Mouse (Mus musculus) mesoderm, embryonic 11.5 days (tissue): ENCODE measurements at regions not wholly inside any gene's neighbourhood (a gene's known extent, or its start where the extent isn't known, plus 50 kb on each side); places are given as distances from the start of the nearest gene placed in this dataset.

ENCODE experiments used
- DNase-seq: peaks from one replicate; pipeline ENCODE4 v3.0.0-alpha.2; 2012; ENCODE audit warnings: low read depth, low spot score

DNA sequence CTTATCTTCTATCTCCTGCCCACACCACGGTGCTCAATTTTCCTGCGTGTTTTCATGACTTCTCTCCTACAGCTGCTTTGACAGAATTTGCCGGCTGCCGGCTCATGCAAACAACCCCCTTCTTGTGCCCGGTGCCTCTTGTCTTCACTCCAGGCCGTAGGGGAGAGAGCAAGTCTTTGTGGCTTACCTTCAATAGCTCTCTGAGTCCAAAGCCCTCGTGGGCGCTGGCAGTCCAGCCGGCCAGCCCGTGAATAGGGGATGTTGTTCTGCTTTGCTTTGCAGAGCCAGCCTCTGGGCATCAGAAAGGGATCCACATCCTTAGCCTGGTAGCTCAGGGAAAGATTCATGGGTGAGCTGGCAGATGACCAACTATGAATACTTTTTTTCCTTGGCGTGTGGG lies 173.9 kb downstream of the Gsdmc2 start:
- DNase-seq = no peak

DNA sequence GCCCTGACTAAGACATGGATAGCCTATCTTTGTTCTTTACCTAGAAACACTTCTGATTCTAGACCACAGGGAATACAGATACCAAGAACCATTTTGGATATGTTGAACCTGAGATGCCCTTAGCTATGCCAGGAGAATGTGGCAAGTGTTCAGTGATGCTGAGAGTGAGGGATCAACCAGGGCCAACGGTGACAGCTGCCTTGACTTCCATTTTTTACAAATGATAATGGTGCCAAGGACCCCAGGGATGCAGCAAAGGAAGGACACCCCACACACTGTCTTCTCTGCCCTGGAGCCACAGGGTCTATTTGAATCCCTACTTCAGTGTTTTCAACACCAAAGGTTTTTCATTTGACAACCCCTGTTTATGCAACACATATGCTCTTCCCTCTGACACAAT lies 174.4 kb downstream of the Gsdmc2 start:
- DNase-seq = no peak

DNA sequence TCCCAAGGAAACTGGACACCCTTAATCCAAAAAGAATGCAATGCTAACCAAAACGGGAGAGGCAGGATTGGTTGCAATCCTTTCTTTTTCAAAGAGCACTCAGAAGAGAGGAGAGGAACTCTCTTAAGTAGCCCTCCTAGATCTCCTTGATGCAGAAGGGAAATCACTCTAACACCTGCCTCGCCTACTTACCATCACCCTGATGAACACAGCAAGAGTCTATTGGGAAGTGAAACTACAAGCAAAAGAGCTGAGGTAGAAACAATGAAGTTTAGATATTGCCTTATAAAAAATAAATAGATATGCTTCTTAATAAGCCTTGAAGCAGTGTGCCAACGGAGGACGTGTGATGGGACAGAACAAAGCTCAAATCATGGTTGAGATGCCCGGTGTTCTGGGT lies 177.4 kb downstream of the Gsdmc2 start:
- no peak for DNase-seq

DNA sequence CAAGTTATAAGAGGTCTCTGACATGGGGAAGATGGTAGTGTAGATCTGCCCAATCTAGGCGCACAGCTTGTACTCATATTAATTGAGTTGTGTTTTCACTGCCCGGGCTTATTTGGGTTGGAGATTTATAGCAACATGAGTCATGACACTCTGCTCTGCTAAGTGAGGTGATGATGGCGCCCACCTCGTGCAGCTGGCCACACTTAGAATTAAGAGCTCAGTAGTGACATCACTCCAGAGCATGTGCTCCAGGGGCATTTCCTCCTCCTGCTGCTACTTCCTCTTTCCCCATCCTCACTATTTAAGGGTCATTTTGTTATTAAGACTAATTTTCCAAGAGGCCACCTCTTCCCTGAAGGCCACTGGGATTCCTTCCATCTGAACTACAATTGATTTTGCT lies 179.5 kb downstream of the Gsdmc2 start:
- DNase-seq = no peak

DNA sequence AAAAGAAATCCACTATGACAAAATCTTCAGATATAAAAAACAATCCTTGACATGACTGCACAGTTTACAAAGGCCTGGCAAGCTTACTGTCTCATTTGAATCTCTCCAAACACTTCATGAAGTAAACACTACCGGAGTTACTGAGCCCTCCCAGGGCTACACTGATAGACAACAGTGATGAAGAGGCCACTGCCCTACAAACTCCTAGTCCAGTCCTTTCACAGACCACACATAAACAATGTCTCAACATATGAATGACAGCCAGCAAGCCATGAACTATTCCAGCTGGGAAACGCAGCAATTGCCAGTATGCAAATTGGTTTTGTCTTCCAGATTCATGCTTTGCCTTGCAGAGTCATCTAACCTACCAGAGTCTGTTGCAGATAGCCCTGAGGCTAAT lies 180.1 kb downstream of the Gsdmc2 start:
- DNase-seq = no peak

DNA sequence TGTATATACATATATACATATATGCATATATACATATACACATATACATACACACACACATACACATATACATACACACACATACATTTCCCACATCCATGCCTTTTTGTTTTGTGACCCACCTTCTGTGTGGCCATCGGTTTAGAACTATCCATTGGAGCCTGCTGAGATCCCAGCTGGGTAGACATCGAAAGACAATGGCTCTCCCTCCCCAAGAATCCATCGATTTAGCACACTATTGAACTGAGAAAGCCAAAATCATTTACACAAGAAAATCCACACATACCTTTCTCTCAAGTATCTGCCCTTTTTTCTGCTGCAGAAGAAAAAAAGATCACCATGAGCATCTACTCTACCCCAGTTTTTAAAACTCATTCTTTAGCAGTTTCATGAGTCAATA lies 182.8 kb downstream of the Gsdmc2 start:
- no peak for DNase-seq

DNA sequence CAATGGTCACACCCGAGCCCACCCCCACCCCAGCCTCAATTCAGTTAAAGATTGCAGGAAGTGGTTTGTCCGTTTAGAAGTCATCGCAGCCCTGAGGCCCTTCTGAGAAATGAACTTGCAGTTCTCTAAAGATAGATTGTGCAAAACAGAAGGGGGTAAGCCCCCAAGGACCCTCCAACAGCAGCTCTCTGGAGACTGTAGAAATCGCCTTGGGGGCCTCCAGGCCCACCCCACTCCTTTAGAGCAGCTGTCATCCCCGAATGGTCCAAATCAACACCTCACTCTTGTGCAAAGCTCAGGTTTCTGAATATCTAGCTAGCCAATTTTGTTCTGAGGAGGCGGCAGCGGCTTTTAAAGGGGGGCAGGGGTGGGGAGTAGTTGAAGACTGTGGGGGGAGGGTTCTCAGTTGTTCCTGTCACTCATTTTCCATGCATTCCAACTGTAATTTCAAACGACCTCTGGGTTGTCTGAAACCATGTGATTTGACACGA lies 186.9 kb downstream of the Gsdmc2 start:
- DNase-seq = peak; percentile 49

DNA sequence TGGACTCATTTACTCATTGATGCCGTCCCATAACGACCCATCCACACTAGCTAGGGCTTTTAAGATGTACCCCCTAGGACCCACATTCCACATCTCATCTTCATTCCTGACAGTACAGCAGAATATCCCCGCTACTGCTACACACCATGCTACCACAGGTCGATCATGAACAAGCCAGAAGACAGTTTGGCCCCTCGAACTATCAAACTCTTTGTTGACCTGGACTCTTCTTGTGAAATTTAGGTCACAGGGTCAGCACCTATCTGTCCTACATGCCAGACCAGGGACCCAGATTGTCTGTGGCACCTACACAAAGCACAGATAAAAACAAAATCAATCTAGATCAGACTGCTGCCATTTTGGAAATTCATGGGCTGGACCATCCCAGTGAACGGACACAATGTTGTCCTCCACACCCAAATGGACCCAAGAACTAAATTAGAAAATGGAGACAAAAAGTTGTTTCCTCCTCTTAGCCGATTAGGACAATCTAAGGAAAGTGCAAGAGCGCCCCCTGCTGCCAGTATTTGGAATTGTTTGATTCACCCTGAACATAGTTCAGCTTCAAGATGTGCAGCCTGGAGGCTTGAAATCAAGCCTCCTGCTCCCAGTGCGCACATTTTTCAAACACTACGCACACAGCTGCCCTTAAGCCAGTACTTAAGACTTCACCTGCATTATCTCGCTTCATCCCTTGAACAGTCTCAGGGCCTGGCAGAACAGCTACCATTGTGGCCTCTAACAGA lies 192.6 kb downstream of the Gsdmc2 start:
- DNase-seq = peak; percentile 73

DNA sequence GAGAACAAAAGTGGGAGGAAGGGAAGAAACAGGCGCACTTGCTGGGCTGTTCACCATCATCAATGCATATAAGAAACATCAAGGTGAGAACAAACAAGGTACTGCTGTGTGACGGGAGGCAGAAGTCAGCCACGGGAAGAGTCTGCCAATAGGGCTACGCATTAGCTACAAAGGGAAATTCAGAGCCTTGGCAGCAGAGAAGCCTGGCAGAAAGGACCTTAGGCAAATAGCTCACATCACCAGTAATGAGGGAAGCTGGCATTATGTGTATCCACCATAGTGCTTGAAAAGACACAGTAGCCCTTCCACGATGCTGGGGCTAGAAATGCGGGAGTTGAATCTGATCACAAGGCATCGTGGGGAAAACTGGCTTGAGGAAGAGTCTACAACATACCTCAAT lies 193.9 kb downstream of the Gsdmc2 start:
- DNase-seq = no peak

DNA sequence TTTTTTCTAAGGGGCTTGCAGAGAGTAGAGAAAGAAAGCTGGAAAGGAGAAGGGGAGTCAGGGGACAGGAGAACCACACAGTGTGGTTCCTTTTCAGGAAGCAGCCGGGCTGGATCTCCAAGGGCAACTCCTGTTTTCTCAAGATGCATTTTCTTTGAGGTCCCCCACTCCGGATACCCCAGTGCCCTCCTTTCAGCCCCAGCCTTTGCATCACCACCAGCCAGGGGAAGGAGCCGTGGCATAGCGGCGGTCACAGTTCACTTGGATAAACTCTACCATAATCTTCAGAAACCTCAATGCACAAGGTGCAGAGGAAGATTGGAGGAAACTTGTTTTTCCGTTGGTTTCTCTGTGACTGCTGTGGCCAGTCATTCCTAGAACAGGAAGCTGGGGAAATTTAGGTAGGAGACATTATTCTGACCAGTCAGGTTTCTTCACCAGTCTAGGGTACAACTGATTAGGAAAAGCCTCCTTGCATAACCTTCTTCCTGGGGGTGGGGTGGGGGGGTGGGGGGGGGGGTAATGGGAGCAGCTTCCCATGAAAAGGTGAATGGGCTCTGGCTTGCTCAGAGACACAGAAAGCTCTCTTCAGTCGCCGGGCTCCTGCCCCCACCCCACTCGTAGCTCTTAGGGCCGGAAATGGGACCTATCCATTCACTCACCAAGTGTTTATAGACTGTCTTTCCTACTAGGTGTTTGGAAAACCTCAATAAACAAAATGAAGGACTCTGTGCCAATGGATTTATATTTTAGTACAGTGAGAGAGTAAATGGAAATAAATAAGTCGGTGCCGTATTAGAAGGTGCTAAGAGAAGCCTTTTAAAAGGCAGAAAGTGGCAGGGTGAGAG lies 196.6 kb downstream of the Gsdmc2 start:
- no peak for DNase-seq

DNA sequence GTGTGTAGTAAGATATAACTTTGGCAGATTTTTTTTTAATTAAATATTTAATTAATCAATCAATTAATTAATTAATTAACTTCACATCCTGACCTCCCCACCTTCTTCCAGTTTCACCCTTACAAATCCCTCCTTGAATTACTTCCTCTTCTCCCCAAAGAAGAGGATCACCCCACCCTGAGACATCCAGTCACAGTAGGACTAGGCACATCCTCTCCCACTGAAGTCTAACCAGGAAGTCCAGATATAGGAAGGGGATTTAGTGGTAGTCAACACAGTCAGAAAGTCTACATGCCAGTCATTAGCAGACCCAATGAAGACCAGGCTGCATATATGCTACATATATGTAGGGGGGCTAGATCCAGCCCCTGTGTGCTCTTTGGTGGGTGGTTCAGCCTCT lies 220.2 kb downstream of the Gsdmc2 start:
- DNase-seq = no peak

DNA sequence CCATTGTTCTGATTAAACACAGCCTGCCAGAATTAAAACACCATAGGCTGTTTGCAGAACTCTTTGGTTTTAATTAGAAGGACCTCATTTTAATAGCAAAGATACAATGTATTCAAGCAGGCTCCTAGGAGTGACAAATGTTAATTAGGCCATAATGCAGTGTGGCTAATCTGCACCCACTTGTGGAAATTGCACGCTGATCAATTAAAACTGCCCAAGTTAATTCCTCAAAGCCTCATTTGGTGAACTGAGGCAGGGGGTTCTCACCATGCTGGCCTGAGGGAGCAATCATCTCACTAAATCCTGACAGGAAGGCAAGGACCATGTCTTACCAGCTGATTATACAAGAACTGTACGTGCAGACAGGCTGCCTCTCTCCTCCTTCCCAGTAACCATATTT lies 220.7 kb downstream of the Gsdmc2 start:
- no peak for DNase-seq

DNA sequence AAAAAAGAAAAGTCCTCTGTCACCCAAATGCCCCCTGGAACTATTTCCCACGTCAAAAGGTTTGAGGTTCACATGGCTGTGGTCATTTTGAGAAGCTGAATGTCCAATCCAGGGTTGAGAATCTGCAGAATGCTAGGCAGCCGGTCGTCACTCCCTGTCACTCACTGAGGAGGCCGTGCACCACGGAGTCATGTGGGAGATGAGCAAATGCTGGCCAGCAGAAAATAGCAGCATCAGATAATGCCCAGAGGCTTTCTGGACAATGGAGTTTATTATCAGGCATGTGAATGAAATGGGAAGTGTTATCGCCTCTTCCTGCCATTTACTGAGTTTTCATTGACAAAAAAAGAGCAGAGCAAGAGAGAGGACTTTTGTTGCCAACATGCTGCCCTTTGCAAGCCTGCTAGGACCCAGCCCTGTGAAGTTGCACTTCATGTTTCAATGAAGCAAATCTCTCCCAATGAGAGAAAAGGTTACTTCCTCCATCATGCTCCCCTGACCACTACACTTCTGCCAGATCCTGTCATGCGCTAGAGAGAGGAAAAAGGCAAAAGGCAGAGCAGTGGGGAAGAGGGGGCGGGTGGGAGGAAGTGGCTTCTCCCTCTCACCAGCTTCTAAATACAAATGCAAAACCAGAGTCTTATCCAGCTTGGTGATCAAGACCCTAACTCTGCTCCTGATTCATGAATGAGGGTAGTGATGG lies 228.3 kb downstream of the Gsdmc2 start:
- no peak for DNase-seq

DNA sequence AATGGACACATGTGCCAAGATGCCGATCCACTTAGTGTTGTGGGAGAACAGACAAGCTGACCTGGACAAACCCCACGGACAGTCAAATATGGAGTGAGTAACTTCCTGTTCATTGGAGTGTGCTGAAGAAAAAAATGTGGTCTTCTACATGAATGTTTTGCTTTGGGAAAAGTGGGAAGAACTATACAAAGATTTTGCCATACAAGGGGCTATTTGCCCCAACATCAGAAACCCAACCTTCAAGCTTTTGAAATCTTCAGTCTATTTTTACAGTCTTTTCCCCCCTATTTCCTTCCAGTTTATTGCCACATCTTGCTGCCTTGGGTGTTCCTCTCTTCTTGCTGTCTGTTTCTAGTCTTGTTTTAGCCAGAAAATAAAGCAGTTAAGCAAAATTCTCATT lies 230.8 kb downstream of the Gsdmc2 start:
- no peak for DNase-seq

DNA sequence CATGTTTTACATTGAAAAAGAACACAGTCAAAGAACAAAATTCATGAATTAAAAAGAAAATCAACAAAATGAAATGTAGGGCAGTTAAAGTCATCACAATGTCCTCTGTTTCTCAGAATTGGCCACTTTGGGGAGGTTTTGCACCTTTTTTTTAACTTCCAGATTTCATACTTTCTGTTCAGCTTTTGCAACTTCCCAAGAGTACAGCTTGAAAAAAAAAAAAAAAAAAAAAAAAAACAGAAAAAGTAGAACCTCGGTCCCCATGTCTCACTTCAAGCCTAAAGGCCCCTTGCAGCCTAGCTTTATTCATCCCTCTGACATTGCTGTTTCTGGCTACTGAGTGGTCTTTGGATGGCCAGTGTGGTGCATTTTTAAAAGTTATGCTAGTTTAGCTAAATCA lies 231.9 kb downstream of the Gsdmc2 start:
- no peak for DNase-seq

DNA sequence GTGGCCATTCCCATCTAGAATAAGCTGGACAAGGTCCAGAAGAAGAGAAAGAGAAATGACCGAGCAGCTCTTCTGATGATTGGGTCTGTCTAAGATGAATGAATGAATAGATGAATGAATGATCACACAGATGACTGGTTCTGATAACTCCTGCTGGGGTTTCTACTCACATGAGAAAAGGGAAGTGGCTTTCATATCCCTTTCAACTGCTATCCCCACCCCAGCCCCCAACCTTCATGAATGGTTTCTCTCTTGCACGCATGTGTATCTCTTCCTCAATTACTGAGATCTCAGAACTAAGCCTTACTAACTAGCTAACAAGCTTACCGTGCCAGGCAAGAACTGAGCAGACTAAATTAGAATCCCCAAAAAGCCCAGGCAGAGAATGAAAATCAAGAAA lies 233.8 kb downstream of the Gsdmc2 start:
- DNase-seq = no peak

DNA sequence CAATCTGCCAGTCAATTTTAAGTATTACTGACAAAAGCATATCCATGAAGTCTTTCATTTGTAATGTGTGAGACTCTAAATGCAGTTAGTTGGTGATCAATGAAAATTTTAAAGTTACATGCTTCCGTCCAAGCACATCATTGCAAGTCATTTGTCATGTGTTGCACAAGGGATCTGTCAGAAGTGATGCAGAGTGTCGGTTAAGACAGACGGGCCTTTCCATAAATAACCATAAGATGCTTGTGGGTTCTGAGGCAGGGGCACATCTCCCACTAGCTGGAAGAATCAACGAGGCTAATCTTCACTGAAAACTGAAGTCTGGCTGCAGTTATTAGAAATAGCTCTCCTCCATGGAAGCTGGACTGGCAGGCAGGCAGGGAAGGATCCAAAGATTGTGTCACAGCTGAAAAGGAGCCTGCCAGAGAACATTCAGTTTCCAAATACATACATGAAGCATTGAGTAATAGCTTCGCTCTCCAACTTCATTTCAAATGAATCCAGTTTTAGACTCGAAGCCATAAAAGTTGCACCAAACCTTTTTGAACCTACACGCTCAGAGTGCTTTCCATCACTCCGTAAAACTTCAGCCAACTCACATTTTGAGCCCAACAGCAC lies 241.8 kb downstream of the Gsdmc2 start:
- DNase-seq = no peak

DNA sequence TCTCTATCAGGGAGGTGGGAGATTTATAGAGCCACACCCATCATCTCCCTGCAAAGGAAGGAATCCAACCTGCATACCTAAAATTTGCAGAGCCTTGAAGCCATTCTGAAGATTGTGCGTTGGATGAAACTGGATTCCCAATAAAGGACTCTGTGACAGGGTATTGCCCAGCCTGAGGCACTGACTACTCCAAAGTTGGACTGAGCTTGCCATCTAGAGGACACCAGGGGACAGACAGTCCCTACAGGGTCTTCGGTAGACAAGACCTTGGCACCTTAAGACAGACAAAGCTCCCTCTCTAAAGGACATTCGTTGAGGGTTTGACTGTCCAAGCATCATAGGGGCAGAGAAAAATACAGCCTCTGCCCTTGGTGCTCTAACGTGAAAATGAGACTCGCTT lies 243.4 kb downstream of the Gsdmc2 start:
- DNase-seq = peak; percentile 62

DNA sequence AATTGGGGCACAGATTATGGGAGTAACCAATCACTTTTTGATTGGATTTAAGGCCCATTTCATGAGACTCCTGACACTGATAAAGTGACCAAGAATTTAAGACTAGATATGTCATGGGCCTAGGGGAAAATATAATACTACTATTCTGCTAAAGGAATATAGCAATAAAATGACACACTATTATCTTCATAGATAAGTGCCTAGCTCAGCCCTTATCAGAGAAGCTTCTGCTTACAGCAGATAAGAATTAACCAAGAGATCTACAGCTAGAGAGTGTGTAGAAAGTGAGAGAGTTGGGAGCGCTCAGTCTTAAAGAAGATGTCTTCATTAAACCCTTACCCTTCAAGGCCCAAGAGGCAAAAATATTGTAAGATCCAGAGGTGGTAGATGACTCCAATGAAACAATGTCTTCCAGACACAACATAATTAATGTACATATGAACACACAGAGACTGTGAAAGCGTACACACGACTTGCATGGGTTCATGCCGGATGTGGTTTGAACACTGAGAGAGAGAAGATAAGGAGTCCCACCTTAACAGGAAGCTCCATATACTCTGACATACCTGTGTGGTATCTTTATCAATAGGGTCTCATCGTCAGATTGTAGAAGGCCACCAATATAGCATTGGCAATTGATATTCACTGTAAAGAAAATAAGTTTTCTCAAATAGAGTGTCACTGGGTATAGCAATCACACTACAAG lies 252.1 kb downstream of the Gsdmc2 start:
- no peak for DNase-seq

DNA sequence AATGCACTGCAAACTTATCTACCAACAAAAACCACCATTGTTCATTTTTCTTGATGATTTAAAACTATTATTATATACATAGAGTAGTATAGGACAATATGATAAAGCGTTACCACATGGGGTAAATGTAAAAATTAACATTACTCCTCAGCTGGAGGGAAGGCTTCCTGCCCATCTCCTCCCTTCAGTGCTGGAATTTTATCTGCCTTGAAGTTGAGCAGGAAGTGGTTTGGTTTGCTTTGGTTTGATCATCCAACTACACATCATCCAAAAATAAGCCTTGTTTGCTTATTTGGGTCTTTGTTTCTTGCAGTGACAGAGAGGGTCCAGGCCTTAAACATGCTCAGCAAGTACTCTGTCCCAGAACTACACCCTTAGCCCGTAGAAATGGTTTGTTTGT lies 285.7 kb downstream of the Gsdmc2 start:
- DNase-seq = no peak

DNA sequence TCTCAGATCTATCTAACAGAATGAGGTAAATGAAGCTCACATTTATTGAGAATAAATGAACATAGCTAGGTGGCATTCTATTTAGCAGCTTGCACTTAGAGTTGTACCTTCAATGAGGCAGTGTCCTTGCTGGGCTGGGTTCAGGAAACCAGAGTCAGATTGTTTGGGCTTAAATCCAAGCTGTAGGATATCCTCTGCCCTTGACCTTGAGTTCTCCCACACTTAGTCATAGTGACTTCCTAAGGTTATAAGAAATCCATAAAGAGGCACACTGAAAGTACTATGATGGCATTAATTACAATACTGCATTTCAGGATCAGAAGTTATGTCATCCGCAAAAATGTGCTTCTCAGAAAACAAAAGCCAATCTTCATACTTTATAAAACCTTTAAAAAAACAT lies 286.3 kb downstream of the Gsdmc2 start:
- no peak for DNase-seq
